Mouse (Mus musculus): ENCODE measurements around the gene 1810046K07Rik.

The 1810046K07Rik gene

DNA sequence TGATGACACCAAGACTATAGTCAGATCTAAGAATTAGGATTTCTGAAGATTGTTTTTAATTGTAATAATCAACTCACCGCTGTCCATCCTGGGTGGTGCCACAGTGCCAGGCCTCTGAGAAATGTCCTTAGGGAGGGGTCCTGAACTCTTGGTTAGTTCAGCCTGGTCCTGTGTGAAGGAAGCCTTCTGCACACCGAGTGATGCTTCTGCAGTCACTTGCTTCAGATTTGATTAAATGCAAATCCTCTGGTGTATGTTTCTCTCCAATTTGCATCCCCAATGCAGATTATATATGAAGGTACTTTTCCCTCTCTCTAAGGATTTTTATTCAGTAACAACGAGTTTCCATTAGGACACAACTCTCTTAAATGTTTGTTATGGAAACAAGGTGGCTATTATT, at the start of gene 1810046K07Rik:
TSS of gene 1810046K07Rik (minus strand) at position 187 of the 400 bp plus-strand sequence.
- DNase-seq (ENCODE audit: low spot score in 2 of 2) = no peak

DNA sequence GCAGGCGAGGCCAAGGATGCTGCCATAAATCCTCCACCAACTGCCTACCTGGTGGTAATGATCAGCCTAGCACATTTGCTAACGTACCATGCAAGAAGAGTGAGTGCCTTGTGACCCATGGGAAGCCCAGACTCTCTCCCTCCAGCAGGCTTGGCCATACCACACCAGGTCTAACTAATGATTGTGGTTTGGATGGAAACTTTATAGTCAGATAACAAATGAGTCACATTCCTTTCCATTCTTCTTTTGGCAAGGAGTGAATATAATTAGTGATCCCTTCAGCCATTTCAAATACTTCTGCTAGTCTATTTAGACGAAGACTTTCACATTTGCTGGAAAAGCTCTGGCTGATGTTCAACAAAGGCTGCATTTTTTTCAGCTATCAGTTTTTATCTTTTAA, 40.8 kb upstream of the 1810046K07Rik start:
- DNase-seq (ENCODE audit: low spot score in 2 of 2) = no peak

DNA sequence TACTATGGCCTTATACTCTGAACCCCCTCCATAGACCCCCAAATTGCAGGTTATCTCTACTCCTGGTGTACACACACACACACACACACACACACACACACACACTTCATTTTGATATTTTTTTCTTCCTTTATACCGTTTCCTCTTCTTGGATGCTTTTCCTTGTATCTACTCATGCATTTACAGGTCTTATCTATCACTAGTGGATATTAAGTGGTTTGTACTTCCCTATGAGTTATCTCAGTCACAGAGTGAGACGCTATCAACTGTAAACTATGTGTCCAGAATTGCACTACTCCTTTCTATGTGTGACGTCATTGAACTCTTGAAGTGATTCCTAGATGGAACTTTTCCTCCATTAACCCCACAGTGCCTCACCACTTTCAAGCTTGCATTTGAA, 38.4 kb upstream of the 1810046K07Rik start:
- no peak for DNase-seq (ENCODE audit: low spot score in 2 of 2)

DNA sequence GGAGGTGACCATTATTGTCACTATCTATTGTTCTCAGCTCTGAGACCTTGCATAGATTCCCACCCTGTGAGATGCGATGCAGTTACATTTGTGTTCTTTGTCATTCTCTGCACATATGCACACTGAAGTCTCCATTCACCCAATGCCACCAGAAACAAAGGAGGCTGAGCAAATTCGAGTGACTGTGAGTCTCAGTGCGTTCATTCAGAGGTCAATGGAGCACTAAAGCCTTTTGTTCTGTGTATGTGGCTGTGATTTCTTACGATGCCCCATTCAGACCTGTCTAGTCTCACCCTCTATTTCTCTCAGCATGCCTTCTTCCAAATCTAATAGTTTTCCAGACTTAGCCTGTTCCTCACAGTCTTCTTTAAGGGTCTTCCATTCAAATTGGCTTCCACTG, 35.3 kb upstream of the 1810046K07Rik start:
- DNase-seq (ENCODE audit: low spot score in 2 of 2) = no peak

DNA sequence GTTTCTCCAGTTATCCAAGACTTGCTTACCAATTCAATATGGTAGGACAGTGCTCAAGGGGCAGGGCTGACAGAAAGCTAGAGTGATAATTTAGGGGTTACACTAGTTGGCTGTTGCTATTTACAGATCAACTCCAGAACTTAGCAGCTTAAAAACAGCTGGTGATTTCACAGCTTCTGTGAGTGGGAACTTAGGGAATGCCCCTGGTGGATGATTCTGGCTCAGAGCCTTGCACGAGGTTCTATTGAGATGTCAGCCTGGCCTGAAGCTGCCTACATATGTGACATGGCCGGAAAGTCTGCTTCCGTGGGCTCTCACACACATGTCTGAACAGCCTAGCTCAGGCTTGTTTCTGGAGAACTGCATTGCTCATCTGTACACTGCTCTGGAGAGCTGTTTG, 24.8 kb upstream of the 1810046K07Rik start:
- DNase-seq (ENCODE audit: low spot score in 2 of 2) = no peak

DNA sequence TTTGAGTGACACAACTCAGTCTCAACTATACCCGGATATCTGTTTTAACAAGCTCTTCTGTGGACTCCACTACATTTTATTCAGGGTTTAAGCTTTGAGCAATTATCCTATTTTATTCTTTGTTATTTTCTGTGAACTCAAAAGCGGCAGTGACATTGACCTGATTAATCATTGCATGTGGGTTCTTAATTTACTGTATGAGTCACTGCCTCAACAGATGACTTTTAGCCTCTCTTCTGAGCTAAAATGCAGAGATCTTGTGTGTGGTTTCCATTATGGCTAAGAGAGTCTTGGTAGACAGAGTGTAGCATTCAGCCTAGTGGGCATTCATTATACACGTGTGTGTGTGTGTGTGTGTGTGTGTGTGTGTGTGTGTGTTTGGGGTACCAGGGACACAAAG, 24.2 kb upstream of the 1810046K07Rik start:
- DNase-seq (ENCODE audit: low spot score in 2 of 2) = no peak

DNA sequence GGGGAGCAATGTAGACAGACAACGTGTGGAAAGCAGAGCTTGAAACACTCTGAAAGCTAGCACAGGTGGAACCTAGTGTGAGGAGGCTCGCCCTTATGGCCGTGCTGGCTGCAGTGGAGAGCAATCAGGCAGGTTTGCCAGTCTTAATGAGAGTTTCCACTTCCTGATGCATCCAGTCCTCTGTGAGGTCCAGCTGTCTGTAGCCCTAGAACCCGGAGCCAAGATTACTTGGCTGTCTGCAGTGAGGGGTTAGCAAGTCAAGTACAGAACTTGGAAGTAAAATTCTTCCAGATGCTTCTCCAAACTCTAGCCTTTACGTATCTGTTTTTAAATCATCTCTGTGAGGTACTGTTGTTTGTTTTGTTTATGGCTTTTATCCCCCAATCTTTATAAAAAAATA, 20.7 kb upstream of the 1810046K07Rik start:
- DNase-seq (ENCODE audit: low spot score in 2 of 2) = no peak

DNA sequence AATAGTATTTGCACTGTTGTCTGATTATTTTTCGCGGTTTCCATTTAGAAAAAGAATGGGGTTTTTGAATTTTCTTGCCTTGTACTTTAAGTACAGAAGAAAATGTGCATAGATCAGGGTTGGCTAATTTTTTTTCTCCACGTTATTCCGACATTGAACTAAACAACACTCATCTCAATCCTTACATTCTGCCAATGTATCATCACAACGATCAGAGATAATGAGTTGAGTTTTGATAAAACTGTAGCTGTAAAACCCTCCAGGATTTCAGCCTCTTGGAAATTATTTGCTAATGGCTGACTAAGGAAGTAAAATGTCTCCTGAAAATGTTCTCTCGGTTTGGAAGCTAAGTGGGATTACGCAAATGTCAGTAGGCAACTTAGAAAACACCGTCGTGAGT, 17.1 kb upstream of the 1810046K07Rik start:
- no peak for DNase-seq (ENCODE audit: low spot score in 2 of 2)

DNA sequence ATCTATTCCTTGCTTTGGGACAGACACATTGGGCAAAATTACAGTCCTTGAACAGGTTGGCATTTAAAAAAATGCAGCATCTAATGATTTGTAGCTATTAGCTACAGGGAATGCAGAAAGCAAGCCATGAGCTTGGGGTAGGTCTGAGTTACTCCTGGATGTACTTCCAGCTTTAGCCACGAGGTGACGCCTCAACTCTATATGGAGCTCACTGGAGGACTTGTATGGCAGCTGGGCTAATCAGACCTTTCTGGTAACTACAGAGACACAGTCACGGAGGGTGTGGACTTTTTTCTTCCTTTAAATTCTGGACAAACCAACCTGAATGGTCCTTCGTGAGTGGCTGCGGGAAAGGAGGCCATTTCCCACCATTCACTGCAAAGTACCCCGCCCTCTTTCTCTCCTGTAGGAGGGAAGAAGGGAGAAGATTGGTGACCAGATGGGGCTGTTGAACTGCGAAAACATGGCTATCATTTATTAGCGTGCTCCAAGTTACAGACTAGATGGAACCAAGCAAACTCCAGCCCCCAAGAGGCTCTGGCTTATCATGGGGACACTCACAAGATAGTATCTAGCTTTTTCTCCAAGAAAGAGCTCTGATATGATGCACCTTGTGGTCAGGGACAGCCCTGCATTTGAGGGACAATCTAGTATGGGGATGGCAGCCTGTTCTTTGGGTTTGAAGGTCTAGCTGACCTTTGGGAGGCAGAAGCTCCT, 6.7 kb upstream of the 1810046K07Rik start:
- DNase-seq (ENCODE audit: low spot score in 2 of 2) = peak; percentile 50 to 92

DNA sequence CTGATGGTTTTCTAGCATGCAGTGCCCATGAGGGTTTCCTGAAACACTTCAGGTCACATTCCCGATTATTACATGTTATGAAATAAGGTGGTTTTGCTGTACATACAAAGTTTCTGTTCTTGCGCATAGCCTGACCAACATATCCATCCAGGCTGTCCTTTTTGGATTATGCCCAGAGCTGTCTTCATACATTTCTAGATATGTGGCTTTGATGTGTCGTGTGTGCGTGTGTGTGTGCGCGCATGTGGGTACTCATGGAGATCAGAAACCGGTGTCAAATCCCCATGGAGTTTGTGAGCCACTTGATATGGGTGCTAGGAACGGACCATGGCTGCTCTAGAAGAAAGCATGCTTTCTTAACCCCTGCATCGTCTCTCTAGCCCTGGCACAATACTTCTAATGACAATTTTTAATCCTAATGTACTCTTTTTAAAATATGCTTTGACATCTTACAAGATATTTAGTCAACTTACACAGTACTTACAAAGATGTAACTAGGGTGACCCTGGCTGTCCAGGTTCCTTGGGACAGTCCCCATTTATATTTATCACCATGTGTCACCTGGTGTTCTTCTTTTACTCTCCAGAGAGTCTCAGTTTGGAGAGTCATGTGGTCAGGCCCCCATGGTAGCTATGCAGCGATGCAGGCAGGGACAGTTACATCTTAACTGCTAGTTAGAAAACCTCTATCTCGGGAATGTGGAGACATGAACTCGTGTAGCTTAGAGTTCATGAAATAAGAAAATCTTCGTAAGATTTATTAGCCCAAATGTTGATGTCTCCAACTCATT, 2.9 kb upstream of the 1810046K07Rik start:
- no peak for DNase-seq (ENCODE audit: low spot score in 2 of 2)

DNA sequence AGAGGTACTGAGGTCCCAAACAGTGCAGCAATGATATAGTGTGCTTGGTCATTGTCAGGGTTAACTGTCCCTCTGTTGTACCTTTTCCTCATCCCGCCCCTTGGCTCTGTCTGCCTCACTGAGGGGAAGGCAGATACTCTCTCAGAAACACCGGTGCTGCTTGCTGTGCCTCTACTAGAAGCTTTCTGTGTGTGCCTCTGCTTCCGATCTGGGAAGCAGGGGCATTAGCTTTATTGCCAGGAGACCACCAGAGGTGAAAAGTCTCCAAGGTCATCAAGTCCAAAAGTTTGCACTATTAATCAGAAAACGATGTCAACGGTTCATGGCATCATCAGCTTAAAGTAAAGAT, 1.2 kb downstream of the 1810046K07Rik start:
- no peak for DNase-seq (ENCODE audit: low spot score in 2 of 2)

DNA sequence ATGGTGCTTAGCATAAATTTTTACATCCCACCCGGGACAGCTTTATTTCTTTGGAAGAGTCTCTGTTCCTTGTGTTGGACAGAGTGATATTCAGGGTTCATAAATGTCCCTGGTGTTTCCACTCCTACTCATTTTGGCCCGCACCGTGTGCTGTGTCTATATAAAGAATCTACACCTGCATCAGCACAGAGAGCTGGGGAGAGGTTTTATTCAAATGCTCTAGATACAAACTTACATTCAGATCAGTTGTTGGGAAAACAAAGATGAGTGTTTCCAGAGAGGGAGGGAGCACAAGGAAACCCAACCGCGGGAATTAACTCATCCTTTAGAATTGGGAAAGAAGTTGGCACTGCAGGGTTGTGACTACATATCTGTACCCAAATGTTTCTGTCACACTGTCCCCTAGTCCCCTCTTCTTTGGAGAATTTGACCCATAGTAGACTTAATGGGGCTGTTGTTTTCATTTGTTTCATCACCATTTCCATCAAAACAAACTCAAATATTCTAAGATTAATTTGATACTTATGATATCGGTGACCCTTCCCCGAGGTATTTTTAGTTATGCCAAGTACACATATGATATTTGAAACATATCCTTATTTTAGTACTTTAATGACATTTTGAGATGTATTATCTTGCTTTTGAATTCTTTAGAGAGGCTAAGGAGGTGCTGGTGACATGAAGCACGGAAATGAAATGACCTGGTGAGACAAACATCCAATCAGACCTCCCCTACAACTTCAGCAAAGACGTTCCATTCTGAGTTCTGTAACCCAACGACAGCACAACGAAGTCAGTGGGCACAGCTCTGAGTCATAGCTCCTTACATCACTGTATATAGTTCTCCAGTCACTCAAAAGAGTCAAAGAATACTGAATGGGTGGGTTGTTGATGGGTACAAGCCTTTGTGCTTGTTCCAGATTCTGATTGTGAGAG, 1.8 kb downstream of the 1810046K07Rik start:
- DNase-seq (ENCODE audit: low spot score in 2 of 2) = no peak

DNA sequence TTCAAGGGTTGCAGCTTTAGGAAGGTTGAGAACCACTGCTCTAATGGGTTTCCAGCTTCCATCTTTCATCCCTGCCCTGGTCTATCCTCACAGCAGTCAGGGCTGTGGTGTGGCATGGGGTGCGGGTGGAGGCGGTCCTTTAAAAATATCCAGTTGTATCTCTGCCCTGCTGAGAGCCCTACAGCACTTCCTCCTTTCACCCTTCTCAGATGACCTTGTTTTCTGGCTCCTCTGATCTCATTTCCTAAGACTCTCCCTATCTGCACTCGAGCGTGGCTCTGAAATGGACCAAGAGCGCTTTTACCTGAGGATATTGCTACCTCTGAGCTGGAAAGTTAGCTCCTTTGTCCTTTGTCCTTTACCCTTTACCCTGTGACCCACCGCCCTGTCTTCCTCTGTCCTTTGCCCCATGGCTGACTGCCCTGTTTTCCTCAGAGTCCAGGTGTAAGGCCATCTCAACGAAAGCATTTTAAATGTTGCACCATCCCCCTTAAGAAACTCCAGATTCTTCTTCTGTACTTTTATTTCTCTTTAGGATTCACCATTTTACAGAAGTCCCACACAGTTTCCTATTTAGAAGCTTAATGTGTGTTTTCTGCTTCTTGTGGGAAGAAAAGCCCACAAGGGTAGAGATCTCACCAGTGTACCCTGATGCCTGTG, 4.2 kb downstream of the 1810046K07Rik start:
- DNase-seq (ENCODE audit: low spot score in 2 of 2) = no peak

DNA sequence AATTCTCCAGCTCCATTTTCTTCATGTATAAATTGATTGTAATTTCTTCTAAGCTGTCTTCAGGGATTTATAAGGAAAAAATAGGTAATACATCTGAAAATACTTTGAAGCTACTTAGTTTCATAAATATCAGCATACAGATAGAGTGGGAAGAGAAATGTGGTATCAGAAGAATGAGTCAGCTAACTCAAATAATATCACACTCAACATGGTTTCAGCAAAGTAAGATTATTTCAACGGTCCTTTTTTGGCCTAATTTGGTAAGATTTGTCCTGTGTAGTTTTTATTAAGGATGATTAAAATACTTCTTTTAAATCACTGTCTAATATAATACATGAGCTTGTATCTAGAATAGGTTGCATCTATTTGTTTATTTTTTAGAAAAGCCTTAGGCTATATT, 8.6 kb downstream of the 1810046K07Rik start:
- DNase-seq (ENCODE audit: low spot score in 2 of 2) = no peak

DNA sequence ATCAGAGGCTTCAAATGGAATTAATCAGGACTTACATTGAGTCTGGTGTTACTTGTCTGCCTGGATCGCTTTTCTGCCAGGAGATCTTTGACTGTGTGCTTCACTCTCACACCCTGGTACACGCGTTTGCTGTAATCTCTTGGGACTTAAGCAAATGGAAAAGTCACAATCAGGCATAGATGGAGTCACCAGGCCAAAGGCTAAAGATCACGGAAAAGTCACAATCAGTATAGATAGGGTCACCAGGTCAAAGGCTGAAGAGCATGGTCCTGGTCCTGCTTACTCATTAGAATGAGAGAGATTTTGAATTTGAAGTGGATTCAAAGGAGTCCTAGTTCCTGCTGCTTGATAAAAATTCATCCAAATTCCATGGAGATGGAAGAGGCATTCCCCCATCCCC, 10.5 kb downstream of the 1810046K07Rik start:
- DNase-seq (ENCODE audit: low spot score in 2 of 2) = no peak

DNA sequence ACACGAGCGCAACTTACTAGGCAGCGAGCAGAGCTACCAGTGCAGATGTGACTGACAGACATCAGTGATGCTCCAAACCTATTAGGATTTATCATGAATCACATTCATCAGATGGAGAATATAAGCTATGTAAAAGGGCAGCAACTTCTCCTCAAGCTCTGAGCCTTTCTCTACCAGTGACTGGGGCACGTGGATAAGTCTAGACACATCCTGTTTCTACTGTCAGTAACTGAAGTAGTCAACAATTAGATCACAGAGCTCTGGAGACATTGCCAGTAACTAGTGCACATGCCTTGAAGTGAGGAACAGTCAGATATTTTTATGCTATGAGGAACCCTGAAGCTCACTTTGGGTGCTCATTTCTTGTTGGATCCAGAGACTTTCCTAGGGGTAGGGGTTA, 11.4 kb downstream of the 1810046K07Rik start:
- no peak for DNase-seq (ENCODE audit: low spot score in 2 of 2)

DNA sequence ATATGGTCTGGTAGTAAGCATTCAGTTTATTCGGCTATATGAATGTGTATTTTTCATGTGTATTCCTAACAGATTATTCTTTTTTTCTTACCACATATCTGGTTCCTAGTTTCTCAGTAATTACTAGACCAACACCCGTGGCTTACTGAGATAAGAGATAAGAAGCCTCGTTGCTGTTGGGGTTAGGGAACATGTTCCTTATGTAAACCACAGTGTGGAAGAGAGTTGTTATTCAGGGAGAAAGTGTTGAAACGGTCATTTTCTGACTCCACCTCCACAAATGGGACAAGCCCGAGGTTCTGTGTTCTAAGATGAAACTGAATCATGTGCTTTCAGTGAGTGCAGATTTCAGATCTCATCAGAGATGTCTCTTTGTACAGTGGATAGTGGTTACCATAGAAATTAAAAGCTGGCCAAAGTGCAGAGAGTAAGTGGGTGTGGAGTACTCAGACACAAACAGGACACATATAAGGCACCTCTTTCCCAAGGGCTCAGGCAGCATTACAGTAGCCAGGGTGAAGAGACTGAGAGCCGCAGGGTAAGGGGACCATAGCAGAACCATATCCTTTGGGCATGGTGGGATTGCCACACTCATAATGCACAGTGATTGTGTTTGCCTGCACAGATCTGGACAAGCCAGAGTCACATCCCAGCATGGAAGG, 13.2 kb downstream of the 1810046K07Rik start:
- DNase-seq (ENCODE audit: low spot score in 2 of 2) = no peak

DNA sequence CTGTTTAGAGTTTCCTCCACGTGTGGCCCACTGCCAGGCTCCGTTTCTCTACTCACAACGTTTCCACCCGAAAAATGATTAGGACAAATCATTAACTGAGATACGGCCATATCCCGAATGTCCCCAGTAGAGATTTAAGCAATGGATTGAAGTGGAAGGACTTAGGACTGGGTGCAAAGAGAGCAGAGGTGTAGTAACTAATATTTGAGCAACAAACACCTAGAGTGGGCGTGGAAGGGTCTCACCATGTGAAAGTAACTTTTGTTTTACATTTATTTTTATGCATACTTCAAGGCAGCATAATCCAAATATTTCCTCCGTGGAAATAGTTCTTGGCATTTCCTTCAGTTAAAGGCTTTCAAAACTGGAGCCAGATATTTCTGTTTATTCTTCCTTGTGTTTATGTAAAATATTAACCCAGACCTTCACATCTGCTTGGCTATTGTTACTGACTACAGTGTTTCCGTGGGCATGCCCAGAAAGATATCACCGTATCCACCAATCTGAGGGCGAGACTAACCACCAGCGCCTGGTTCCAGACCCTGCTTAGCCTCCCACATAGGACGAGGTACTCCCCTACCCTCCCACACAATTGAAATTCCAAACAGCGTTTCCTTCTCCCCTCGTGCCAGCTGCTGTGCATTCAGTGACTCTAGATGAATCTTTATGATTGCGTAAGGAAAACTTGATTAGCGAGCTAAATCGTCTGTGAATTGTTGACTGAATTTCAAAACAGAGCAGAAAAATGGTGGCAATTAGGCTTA, 16.0 kb downstream of the 1810046K07Rik start:
- DNase-seq (ENCODE audit: low spot score in 2 of 2) = no peak

DNA sequence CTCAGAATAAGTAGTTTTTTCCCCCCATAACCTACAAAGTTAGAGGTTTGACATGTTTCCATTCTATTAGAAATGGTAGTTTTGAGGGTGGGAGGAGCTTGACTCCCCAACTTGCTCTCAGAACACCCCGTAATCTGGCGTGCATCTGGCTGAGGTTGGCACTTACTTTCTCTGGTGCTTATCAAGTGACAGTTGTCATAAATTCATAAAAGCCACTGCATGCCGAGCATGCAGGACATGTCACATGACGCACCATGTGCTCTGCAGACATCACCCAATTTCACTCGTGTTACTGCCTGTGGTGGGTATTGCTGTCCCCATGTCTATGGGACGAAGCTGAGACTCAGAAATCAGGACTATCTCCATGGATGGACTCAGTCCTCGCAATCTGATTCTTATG, 18.2 kb downstream of the 1810046K07Rik start:
- no peak for DNase-seq (ENCODE audit: low spot score in 2 of 2)

DNA sequence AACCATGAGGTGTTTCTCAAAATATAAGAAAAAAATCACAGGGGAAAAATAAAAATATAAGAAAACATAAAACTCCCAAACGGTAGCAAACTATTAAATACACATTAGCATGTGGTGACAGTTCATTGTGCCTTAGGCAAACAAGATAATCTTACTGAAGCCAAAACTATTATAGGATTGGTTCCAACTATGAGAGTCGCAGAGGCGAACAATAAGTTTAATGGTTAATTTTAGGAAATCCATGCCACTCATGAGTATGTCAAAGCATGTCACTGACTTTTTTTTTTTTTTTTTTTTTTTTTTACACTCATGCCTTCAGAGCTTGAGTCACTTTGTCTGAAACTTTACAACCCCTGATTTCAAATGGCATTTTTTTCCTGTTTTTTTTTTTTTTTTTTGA, 22.4 kb downstream of the 1810046K07Rik start:
- DNase-seq (ENCODE audit: low spot score in 2 of 2) = no peak

Measured in left cerebral cortex, adult 9 months (tissue).